Mouse (Mus musculus) neural tube, embryonic 12.5 days (tissue): ENCODE measurements around the gene Fez1. TPM values are rescaled to one million over a fixed set of nuclear protein-coding genes. Genes with fewer than 3 reads are reported as not detected.

Experiments used
- ATAC-seq: fragments of 200-750 bp; cut with Nextera tagmentation; 2 replicates; pipeline ENCODE4 v1.8.0; 2017; ENCODE audit warnings: low read depth, mild to moderate bottlenecking, moderate TSS enrichment, moderate library complexity; ENCODE audit not compliant: low FRiP score
- H3K27ac ChIP-seq: fragments of 300-500 bp; sonication (generic); 2 replicates; pipeline ENCODE4 v1.5.1; 2016
- H3K27me3 ChIP-seq: fragments of 300-500 bp; sonication (generic); replicated peaks from 2 replicates; pipeline ENCODE4 v1.6.1; 2016; ENCODE audit warnings: mild to moderate bottlenecking
- H3K36me3 ChIP-seq: fragments of 300-500 bp; sonication (generic); 2 replicates; pipeline ENCODE4 v1.6.1; 2016; ENCODE audit warnings: mild to moderate bottlenecking
- H3K4me1 ChIP-seq: fragments of 300-500 bp; sonication (generic); 2 replicates; pipeline ENCODE4 v1.6.1; 2016
- H3K4me2 ChIP-seq: fragments of 300-500 bp; sonication (generic); replicated peaks from 2 replicates; pipeline ENCODE4 v1.6.1; 2016; ENCODE audit warnings: mild to moderate bottlenecking
- H3K4me3 ChIP-seq: fragments of 300-500 bp; sonication (generic); 2 replicates; pipeline ENCODE4 v1.5.1; 2016
- H3K9ac ChIP-seq: fragments of 300-500 bp; sonication (generic); 2 replicates; pipeline ENCODE4 v1.6.1; 2016; ENCODE audit warnings: mild to moderate bottlenecking
- H3K9me3 ChIP-seq: fragments of 300-500 bp; sonication (generic); 2 replicates; pipeline ENCODE4 v1.6.1; 2016; ENCODE audit warnings: mild to moderate bottlenecking
- WGBS: fragments of 180-500 bp; shearing (Covaris S2); methylation state at CpG from one replicate; pipeline ENCODE4 v1.1.7; 2016; 5-methylcytosine and 5-hydroxymethylcytosine counted together
- polyA plus RNA-seq: library from polyadenylated mRNA; unstranded; fragments of >200 nt; fragmentation: Nextera tagmentation; extraction: Ambion mirVana; gene quantifications from 2 replicates; pipeline ENCODE4 v1.2.1, GENCODE M21; 2016

The Fez1 gene
- polyA plus RNA-seq, 1 experiment from 2014 or later = 435 TPM

GRCm38 (mm10) chr9:36808126-36808785 lies 13.4 kb upstream of the Fez1 start:
- Histone ChIP-seq H3K27me3 (no peaks in the 10 kb centered on the region), H3K9ac (no peak overlapping the region), H3K9me3 (no peaks in the 10 kb centered on the region), H3K27ac (no peak overlapping the region), H3K4me1 (no peaks in the 10 kb centered on the region), H3K4me3 (no peak overlapping the region), H3K4me2 (no peak overlapping the region), H3K36me3 (no peaks in the 10 kb centered on the region)
- no peak for ATAC-seq
- 80% methylated on average over 5 of the region's 5 CpGs for WGBS

DNA sequence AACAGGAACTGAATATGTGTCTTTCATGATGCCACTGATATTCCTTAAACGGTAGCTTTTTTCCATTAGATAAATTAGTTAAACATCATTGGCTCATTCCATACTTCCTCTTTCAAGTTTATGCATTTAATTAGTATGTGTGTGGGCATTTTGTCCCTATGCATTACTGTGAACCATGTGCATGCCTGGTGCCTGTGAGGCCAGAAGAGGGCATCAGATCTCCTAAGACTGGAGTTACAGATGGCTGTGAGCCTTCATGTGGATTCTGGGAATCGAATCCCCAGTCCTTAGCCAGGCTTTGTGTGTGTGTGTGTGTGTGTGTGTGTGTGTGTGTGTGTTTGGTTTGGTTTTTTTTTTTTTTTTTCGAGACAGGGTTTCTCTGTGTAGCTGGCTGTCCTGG lies 7.2 kb upstream of the Fez1 start:
- Histone ChIP-seq H3K4me3 (no peak overlapping the region), H3K9me3 (no peaks in the 10 kb centered on the region), H3K9ac (no peak overlapping the region), H3K27ac (no peak overlapping the region), H3K27me3 (no peaks in the 10 kb centered on the region), H3K4me1 (no peaks in the 10 kb centered on the region), H3K36me3 (no peaks in the 10 kb centered on the region), H3K4me2 (no peak overlapping the region)
- WGBS = 86% methylated on average over 3 of the region's 3 CpGs
- no peak for ATAC-seq

DNA sequence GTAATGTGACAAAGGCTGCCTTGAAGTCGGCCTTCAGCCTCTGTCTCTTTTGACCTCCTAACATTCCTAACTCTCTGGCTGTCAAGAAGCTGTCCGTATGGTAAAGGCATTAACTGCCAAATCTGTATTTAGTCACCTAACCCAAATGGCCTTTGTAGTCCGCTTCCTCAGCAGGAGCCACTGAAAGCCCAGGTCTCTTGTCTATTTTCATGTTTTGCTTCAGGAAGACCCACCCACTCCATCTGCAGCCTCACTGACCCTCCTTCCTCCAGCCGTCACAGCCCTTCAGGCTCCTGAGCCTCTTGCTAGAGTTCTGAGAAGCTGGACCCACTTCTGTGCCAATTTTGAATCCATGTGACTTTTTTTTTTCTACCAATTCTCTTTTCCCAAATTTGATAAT lies 2.8 kb upstream of the Fez1 start:
- peaks cover 15% of the 10 kb centered on the region for H3K4me1 ChIP-seq
- 56% methylated on average over 4 of the region's 4 CpGs for WGBS
- no peaks in the 10 kb centered on the region for H3K27me3 ChIP-seq
- H3K9ac ChIP-seq = no peak overlapping the region
- H3K4me3 ChIP-seq = no peak overlapping the region
- ATAC-seq = no peak
- no peaks in the 10 kb centered on the region for H3K9me3 ChIP-seq
- no peaks in the 10 kb centered on the region for H3K36me3 ChIP-seq
- H3K27ac ChIP-seq = no peak overlapping the region
- no peak overlapping the region for H3K4me2 ChIP-seq

DNA sequence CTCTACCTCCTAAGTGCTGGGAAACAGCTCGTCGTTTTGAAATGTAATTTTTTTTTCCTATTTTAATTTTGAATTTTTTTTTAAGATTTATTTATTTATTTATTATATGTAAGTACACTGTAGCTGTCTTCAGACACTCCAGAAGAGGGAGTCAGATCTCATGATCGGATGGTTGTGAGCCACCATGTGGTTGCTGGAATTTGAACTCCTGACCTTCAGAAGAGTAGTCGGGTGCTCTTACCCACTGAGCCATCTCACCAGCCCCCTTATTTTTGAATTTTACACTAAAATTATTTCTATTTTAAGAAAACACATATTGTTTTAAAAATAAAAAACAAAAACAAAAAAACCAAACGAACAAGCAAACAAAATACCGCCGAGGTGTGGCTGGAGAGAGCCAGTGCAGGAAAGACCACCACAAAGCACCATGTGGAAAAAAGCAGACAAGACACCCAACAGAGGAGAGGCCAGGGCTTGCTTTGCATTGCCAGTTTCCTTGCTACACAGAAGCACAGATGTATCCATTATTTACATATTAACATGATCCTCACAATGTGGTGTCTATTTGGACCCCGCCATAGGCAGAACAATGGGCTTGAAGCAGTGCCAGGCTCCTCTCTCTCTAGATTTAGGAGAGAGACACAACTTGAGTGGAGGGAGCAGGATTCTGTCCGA lies 558 bp upstream of the Fez1 start:
- Histone ChIP-seq H3K4me1 (peaks cover 15% of the 10 kb centered on the region), H3K9ac (0 out of 2 replicates have a peak overlapping the region, but pooled peaks have one; percentile 33), H3K4me2 (peak overlapping the region; percentile 58), H3K27me3 (no peaks in the 10 kb centered on the region), H3K36me3 (no peaks in the 10 kb centered on the region), H3K27ac (peak overlapping the region; percentile 86), H3K4me3 (no peak overlapping the region), H3K9me3 (no peaks in the 10 kb centered on the region)
- peak; percentile 89 for ATAC-seq
- WGBS = 24% methylated on average over 9 of the region's 9 CpGs

DNA sequence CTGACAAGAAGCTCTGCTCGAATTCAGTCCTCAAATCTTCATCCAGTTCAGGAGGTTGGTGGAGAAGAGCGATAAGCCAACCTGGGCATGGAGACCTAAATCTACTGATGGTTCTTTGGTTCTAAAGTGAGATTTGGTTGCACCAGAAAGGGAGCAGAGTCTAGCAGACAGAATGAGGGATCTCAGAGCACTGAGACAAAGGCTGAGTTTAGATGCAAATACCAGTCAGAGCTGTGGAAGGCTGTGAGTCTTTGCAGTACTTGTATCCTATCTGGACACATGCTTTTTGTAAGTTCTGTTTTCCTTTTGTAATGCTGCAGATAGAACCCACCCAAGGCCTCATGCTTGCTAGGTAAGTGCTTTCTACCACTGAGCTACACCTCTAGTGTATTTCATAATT lies 360 bp downstream of the Fez1 start:
- Histone ChIP-seq H3K36me3 (no peaks in the 10 kb centered on the region), H3K4me1 (peaks cover 15% of the 10 kb centered on the region), H3K27ac (peak overlapping the region; percentile 86), H3K4me3 (peak overlapping the region; percentile 22), H3K9me3 (no peaks in the 10 kb centered on the region), H3K27me3 (no peaks in the 10 kb centered on the region), H3K4me2 (peak overlapping the region; percentile 58), H3K9ac (peak overlapping the region; percentile 33; the same call in 1 of the 2 replicates)
- ATAC-seq = peak; percentile 62
- 12% methylated on average over 2 of the region's 2 CpGs for WGBS

DNA sequence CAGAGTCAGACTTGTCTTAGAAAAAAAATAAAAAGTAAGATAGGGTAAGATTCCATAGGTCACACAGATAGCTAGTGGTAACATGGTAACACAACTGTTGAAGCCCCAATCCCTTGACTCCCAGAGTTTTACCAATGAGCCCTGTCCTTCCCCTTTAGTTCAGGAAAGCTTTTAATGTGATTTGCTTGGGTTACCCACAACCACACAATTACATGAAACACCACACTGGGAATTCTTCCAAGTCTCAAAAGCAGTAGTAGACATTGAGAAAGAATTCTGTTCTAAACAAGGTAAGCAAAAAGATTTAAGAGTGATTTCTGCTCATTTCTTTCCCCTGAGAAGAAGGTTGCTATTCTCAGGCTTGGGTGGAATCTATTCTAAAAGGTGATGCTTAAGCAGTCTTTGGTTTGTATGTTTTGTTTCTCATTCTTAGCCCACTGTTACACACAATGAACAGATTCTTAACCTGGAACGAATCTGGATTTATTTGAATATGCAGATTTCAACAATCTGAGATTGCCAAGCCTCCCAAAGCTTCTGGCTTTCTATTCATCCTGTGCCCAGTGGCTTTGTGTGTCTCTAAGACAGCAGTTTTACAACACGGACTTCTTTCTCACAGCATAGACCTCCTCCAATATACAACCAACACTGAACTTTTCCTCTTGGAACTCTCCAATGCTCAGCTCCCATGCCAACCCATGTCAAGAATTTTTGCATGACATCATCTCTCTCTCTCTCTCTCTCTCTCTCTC lies 5.1 kb downstream of the Fez1 start:
- WGBS = 41% methylated on average over 2 of the region's 2 CpGs
- H3K4me1 ChIP-seq = peaks cover 12% of the 10 kb centered on the region
- no peak overlapping the region for H3K4me2 ChIP-seq
- no peaks in the 10 kb centered on the region for H3K36me3 ChIP-seq
- no peak overlapping the region for H3K27ac ChIP-seq
- H3K9ac ChIP-seq = no peak overlapping the region
- 0 out of 2 replicates have a peak, but pooled peaks have one; percentile 22 for ATAC-seq
- H3K27me3 ChIP-seq = no peaks in the 10 kb centered on the region
- H3K9me3 ChIP-seq = no peaks in the 10 kb centered on the region
- no peak overlapping the region for H3K4me3 ChIP-seq

DNA sequence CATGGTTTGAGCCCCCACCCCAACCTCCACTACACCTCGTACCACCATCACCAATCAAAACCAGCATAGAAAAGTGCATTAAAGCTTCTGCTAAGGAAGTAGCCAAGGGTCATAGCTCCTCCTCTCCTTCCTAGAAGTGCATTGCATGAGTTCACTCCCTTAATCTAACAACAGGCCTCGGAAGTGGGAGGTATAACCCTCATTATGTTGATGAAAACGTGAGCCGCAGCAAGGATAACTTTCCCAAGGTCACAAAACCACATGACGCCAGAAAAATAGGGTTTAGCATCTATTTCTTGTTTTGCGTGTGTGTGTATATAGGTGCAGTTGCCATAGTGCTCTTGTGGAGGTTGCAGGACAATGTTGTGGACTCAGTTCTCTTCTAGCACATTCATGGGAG lies 9.7 kb downstream of the Fez1 start:
- peaks cover 10% of the 10 kb centered on the region for H3K36me3 ChIP-seq
- no peaks in the 10 kb centered on the region for H3K9me3 ChIP-seq
- H3K27me3 ChIP-seq = no peaks in the 10 kb centered on the region
- ATAC-seq = no peak
- no peak overlapping the region for H3K27ac ChIP-seq
- H3K4me3 ChIP-seq = no peak overlapping the region
- WGBS = 82% methylated on average over 6 of the region's 6 CpGs
- H3K4me2 ChIP-seq = no peak overlapping the region
- no peak overlapping the region for H3K9ac ChIP-seq
- H3K4me1 ChIP-seq = peaks cover 20% of the 10 kb centered on the region

DNA sequence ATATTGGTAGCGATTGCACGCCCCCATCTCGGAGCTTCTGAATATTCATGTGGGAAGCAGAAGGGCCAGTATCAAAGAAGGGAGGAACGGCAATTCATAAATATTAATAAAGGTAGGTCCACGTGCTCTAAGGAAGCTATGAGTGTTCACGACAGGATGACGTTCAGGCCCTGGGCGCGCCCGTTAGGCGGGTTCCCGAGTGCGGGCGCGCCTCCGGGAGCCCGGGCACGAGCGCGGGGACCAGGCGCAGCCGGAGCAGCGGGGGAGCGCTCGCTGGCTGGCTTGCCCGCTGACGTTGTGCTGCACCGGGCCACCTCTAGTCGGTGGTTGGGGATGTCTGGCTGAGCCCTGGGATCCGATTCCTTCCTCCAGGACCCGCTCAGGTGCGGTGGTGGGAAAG lies 10.9 kb downstream of the Fez1 start:
- Histone ChIP-seq H3K4me2 (peak overlapping the region; percentile 69), H3K9me3 (no peaks in the 10 kb centered on the region), H3K27me3 (no peaks in the 10 kb centered on the region), H3K36me3 (peaks cover 13% of the 10 kb centered on the region), H3K4me1 (peaks cover 20% of the 10 kb centered on the region), H3K9ac (peak overlapping the region; percentile 78), H3K27ac (peak overlapping the region; percentile 75), H3K4me3 (peak overlapping the region; percentile 60)
- WGBS = under 1% methylated on average over 32 of the region's 32 CpGs
- ATAC-seq = peak; percentile 90

DNA sequence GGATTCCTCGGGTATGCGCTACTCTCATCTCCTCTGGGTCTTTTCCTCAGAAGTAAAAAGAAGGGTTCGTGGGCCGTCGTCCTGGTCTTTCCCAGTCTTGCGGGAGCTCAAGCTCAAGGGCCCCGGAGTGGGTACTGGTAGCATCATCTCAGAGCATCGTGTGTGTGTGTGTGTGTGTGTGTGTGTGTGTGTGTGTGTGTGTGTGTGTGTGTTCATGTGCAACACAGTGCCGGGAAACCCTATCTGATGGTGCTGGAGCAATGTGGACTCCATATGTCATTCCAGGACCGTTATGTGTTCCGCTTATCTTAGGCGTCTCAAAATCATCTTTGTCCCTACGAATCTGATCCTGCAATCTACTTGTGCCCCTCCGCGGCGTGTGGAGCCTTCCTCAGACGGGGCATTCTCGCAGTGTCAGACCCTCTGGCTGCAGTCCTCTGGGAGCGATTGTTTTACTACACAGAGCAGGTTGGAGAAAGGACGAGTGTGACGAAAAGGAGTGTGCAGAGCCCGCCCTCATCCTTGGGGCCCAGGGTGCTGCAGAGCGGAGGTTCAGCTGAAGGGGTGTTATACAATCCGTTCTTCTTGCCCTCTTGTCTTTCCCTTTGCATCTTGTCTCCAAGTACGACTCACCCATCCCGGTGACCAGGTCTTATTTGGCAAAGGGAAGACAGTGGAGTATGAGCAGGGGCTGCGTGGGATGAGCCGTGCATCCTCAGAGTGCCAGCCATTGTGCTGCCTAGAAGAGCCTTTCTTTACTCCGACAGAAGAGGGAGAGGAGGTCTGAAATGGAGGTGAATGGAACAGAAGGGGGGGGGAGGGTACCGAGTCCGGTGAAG lies 11.6 kb downstream of the Fez1 start:
- peak overlapping the region; percentile 60 for H3K4me3 ChIP-seq
- H3K4me1 ChIP-seq = peaks cover 20% of the 10 kb centered on the region
- WGBS = under 1% methylated on average over 31 of the region's 31 CpGs
- H3K27ac ChIP-seq = peak overlapping the region; percentile 75
- H3K9me3 ChIP-seq = no peaks in the 10 kb centered on the region
- peak; percentile 88 for ATAC-seq
- H3K9ac ChIP-seq = peak overlapping the region; percentile 78
- H3K4me2 ChIP-seq = peak overlapping the region; percentile 69
- H3K36me3 ChIP-seq = peaks cover 13% of the 10 kb centered on the region
- no peaks in the 10 kb centered on the region for H3K27me3 ChIP-seq

GRCm38 (mm10) chr9:36833914-36834313 lies 12.2 kb downstream of the Fez1 start:
- ATAC-seq = peak; percentile 26

GRCm38 (mm10) chr9:36846346-36846745 lies 24.7 kb downstream of the Fez1 start:
- Histone ChIP-seq H3K36me3 (peaks cover 75% of the 10 kb centered on the region), H3K4me2 (no peak overlapping the region), H3K9me3 (no peaks in the 10 kb centered on the region), H3K27me3 (no peaks in the 10 kb centered on the region), H3K9ac (no peak overlapping the region), H3K27ac (no peak overlapping the region), H3K4me1 (no peaks in the 10 kb centered on the region), H3K4me3 (no peak overlapping the region)
- WGBS = 54% methylated on average over 4 of the region's 4 CpGs
- no peak for ATAC-seq

More at GRCm38 (mm10) chr9:36833914-36834313, 12.2 kb downstream of the Fez1 start:
- H3K27ac ChIP-seq = peak overlapping the region; percentile 75
- H3K9me3 ChIP-seq = no peaks in the 10 kb centered on the region
- peak overlapping the region; percentile 60 for H3K4me3 ChIP-seq
- H3K4me2 ChIP-seq = peak overlapping the region; percentile 69
- peaks cover 20% of the 10 kb centered on the region for H3K4me1 ChIP-seq
- 37% methylated on average over 3 of the region's 3 CpGs for WGBS
- H3K36me3 ChIP-seq = peaks cover 13% of the 10 kb centered on the region
- H3K27me3 ChIP-seq = no peaks in the 10 kb centered on the region
- peak overlapping the region; percentile 78 for H3K9ac ChIP-seq
